Mouse (Mus musculus): ENCODE data around the gene Adprh. TPM values are rescaled to one million over a fixed set of nuclear protein-coding genes. Genes with fewer than 3 reads are reported as not detected.
"Not testable (repeated sequence)": the region's sequence is repeated elsewhere in the genome, so short reads cannot be mapped to it uniquely, and the experiment has no call there.

Gene Adprh
- total RNA-seq, 4 experiments from 2014 or later = 49.8 to 51.5 (median 50.1) TPM

DNA sequence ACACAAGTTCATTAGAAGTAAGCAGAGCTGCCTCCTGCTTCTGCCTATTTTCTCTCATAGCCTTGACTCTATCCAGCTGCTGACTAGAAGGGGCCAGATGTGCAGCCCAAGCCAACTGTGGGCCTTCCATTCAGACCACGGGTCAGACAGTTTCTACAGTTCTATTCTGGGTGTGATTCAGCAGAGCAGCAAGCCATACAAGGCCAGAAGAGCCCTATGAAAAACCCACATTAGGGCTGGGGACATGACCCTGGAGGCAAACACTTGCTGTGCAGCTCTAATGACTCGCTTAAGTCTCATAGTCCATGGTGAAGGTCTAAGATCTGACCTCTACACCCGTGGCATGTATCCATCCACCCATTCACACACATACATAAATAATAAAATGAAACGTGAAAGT is 13.6 kb upstream of the Adprh start:
- no peak for DNase-seq

DNA sequence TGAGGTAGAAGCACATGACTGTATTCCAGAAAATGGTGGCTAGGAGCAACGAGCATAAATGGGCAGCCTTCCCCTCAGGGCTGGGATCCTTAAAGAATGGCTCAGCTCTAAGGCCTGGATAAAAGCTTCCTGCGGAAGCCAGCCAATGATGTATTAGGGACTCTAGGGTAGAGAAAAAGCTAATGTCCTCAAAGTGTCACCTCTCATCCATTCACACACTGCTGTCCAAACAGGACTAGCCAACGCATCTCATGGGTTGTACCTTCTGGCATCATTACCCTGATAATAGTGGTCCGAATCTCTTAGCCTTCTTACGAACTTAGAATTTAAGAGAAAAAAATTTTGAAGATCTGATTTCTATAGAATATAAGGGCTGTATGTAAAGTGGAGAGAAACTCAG is 10.8 kb upstream of the Adprh start:
- DNase-seq = no peak

DNA sequence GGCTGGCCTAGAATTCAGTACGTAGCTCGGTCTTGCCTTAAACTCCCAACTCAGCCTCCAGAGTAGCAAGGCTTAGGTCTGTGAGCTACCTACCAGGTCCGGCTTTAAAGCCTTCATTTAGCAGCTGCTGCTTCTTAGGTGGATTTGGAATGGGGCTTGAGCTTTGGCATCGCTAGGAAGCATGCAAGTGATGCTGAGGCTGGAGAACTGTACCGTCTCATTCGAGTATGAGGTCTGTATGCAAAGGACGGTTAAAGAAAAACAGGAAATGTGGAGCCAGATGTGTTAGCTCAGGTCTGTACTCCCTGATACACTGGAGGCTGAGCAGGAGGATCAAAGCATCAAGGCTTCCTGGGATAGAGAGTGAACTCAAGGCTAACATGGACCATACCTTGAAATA is 9.7 kb upstream of the Adprh start:
- DNase-seq = no peak

DNA sequence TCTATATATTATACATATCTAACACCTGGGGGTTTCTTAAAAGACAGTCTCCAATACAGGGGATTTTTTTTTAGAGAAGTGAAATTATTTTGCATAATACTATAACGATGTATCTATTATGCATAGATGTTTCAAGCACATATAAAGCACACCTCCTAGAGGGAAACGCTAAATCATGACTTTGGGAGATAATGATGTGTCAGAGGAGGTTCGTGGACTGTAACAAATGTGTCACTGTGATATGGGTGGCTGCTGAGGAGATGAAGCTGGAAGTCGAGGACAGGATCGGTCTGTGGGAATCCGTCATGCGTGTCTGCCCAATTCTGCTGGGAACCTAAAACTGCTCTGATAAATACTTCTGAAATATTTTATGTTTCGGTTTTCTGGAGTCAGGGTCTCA is 9.2 kb upstream of the Adprh start:
- no peak for DNase-seq

DNA sequence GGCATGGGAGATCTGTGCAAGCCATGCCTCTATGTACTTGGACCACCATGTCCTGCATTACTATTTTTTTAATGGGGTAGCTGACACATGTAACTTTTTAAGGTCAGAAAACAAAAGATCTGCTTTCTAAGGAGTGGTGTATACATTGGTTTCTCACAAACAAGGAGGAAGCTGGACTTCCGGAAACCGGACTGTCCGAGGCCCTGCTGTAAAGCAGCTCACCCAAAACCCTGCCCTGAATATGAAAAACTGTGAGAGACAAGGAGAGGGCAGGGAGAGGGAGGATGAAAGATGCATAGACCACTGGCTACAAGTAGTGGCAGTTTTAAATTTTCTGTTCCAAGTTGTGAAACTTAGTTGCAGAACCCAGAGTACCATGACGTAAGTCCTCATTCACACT is 7.5 kb upstream of the Adprh start:
- no peak for DNase-seq

DNA sequence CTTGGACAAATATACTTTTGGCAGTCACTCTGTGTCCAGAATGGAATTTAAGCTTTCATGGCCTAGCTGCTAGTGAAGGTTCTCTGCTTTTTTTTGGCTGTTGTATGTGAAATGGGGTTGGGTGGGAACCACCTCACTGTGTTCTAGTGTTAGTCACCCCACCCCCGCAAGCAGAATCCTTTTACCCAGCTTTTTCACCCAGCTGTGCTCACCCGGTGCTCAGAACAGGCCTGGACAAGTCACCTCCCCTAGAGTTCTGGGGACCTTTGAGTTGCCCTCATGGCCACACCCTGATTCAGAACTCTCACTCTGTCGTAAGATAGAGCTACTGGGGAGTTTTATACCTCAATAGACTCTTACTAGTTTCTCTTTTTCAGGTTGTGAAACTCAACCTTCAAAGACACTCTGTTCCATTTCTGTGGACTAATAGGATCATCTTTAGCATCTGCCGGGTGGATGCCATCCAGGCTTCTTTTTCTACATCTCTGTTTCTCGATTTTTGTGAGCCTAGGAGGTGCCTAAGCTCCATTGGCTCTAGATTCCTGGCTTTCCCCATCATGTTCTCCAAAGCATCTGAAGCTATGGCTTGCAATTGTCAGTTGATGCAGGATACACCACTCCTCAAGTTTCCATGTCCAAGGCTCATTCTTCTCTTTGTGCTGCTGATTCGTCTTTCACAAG is 6.2 kb upstream of the Adprh start:
- DNase-seq = no peak

DNA sequence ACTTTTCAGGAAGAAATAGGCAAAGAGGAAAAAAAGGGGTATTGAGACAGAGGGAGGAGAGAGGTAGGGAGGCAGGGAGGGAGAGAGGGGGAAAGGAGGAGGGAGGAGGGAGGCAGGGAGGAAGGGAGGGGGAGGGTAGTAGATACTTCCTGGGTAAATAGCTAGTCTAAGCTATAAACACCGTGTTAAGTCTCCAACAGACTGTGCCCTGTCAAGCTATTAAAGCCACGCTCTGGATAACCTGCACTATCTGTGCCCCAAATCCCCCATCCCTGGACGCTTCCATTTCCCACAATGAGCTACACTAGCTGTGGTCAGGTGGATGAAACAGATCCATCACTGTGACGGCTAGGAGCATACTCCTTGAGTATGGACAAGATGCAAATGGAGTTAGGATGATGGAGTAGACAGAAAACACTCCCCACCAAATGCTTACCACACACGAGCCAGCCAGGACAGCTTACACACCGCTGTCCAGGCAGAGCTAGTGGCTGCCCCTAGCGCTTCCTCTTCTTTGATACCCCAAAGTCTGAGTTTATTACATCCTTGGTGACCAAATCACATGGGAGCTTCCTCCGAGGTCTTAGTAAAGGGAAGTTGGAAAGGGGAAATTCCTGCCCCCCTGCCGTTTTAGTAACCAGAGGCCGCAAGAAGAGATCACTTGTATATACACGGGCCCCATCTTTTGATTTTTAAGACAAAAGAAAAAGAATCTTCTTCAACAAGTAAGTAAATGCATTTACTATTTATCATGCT is 4.5 kb upstream of the Adprh start:
- DNase-seq = no peak

DNA sequence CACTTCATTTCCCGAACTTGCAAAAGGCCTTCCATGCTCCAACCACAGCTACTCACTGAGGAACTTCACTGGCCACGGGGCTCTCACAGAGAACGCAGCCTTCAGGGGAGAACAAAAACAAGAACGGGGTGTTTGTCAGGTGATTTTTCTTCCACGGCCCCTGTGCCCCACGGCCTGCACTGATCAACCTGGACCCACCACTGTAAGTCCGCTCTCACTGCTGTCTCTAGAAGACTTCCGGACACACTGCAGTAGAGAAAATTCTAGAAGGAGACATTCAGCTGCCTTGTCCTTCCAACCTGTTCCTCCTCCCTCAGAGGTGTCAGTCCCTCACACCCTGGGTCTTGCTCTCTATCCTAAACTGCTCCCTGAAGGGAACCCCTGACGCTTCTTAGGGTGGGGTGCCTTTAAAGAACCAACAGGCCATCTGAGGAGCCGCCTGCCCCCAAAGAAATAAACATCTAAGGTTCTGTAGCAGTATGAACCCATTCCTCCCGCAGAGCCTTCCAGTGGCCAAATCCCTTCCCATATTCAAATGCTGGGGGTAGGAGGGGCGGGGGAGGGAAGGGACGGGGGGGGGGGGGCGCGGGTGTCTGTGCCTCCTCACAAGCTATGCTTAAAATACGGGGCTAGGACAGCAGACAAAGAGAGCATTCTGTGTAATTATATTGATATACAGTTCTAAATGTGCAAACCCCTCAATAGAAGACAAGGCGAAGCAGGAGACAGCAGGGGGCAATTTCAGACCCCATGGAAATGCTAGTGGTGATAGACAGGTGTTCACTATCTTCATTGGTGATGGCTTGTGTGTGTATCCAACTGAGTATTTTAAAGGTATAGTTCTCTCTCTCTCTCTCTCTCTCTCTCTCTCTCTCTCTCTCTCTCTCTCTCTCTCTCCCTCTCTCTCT is 3.3 kb upstream of the Adprh start, which contains the start of gene Cd80:
Gene Cd80, plus strand, starts transcription at position 51 of the 908 bp plus-strand sequence.
- DNase-seq = no peak

DNA sequence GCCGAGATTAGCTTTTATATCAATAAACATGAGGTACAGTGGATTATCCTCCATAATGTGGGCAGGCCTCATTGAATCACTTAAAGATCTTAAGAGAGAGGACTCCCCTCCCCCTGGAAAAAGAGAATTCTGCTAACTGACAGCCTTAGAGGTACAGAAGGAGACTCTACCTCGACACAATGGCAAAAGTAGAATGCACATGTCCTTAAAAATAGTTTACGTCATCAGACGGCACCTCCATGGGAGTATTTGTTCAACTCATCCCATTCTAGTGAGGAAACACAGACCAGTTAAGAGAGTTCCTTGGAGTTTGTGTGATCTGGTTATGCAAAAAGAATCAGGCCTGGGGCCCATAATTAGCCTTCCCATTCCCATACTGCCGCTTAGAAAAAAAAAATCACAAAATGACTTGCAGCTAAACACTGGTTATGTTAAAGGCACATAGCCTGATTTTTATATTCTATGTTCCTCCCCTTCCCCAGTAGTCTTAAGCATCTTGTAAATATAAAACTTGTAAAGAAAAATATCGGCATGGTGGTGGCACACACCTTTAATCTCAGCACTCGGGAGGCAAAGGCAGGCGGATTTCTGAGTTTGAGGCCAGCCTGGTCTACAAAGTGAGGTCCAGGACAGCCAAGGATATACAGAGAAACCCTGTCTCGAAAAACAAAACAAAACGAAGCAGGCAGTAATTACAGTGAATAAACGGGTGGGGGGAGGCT is 2.2 kb upstream of the Adprh start:
- DNase-seq = no peak

DNA sequence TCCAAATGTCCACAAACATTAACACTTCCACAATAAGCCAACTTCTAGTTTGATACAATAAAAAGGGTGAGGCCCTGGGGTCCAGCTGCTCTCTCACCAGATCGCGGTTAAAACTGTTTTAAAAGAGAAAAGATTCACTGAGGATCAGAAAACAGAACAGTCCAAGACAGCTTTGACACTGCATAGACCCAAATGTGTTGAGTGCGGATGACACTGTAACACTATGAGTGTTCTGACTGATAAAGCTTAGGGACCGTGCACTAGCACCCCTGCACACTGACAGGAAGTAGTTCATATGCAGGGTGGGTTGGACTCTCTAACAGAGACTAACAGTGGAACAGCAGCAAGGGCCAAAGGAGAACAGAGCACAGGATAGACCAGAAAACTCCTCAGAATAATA is 1.4 kb upstream of the Adprh start:
- DNase-seq = no peak

DNA sequence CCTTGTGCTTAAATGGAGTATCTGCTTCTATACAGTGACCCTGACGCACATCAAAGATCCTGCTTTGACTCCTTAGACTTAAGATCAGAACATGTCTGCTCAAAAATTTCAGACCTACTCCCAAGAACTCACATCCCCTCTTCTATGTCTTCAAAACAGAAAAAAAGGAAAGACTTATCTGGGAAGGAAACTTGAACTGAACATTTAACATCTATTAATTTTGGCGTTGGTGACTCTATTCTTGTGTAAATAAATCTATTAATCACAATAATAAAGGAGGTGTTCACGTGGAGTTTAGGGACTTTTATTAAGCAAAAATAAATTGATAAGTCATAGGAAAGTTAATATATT is 675 bp upstream of the Adprh start:
- no peak for DNase-seq

DNA sequence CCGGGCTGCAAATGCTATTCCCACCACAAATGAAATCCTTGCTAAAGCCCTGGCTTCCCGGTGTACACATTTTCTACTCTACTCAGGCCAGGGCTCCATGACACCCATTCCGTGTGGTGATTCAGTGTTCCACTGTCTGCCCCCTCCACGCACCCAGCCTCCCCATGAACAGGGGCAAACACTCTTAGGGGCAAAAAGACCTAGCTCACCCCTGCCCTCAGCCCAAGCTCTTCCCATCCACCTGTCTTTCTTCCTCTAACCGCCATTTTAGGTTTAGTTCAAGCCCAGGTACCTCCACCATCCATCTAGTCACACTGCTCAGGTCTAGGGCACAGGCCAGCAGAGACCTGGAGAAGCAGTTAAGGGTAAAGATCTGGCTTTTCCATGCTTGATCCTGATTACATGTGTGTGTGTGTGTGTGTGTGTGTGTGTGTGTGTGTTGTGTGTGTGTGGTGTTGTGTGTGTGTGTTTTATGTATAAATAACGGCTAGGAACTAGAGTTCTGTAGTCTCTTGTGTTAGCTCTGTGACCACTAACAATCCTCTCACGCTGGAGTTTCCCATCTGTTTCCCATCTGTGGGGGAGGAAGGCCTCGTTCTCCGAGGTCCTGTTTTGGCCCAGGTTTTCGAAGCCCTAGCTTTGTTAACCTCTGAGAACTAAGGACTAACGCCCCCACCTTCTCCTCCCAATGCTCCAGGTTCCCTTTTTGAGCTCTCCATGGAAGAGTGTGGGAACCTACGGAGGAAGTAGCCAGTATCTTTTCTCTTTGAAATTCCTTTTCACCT is 890 bp downstream of the Adprh start:
- no peak for DNase-seq

DNA sequence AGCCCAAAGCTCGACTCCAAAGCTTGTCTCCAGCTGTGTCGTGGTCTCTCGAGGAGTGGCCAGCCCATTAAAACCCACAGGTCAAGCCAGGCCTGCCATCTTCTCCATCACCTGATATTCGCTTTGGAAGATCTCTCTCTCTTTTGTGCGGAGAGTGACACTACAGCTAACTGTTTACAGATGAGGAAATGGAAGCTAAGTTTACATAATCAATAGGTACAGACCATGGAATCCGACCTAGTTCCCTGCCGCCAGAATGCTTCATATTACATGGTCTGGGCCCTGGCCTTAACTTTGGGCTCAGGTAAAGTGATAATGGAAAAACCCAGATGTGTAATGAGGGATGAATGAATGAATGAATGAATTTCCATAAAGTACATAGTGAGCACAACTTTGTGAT is 1.8 kb downstream of the Adprh start:
- DNase-seq = no peak

DNA sequence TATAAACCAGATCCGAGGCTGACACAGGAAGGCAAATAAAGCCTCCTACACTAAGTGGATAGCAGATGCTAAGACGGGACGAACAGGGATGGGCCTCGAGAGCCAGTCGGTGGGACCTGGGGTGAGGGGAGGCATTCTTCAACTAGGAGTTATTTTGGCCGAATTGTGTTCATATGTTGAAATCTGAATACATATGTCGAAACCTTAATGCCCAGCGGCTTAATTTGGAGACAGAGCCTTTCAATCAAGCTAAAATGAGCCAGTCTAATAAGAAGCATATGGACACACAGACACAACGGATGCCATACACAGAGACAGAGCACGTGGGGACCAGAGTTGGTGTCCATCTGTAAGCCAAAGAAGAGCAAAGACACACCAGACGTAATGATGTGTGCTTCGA is 4.0 kb downstream of the Adprh start:
- no peak for DNase-seq

DNA sequence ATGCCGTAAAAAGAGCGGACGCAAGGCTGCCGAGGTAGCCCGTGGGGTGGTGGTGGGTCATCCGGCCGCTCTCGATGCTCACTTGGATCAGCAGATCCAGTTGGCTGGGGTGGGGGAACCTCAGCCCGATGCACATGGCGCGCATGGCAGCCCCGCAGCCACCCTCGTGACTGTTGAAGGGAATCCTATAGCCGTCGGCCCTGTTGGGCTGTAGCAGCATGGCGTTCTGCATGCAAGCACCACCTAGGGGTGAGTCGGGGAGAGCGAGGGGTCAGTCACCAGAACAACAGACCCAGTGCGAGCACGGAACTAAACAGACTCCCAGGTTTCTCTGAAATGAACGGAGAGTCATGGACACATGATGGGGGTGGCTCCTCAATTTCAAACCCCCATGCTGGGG is 5.1 kb downstream of the Adprh start:
- no peak for DNase-seq

DNA sequence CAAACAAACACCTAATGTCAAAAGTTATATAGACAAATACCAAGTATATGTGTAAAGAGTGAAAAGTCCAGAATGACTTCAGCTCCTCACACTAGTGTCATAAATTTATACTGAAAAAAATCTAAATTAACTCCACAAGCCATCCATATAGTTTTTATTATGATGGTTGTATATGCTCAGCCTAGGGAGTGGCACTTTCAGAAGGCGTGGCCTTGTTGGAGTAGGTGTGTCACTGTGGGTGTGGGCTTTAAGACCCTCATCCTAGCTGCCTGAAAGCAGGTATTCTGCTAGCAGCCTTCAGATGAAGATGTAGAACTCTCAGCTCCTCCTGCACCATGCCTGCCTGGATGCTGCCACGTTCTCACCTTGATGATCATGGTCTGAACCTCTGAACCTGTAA is 6.4 kb downstream of the Adprh start:
- DNase-seq = not testable (repeated sequence)

DNA sequence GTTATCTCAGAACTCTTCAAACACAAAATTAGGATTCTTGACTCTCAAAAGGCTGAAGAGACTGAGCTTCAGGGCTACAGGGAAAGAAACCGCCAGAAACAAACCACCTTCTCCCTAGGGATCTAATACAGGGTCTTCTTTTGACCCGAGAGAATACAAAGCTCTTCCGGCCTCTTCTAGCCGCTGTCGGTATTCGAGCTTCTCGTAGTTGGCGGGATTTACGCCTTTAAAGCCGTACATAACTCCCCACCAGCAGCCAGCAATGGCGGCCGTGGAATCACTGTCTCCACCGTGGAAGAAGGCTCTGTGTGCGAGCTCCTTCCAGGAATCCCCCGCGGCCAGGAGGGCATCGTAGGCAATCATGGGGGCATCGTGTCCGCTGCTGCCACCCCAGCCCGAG is 6.9 kb downstream of the Adprh start:
- no peak for DNase-seq

DNA sequence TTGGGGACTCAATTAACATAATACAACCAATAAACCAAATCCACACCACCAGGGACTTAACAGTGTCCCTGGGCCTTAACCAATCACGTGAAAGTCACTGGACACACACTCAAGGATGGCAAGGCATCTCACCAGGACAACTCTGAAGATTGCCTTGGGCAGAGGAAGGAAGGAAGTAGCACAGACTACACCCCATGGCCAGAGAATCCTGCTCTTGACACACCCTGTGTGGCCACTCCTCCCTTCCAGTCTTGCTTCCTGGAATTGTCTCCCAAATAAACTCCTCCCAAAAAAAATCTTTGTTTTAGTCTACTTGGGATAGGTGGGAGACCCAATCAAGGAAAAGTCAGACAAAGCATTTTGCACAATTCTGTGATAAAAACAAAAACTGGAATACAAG is 7.5 kb downstream of the Adprh start:
- no peak for DNase-seq

DNA sequence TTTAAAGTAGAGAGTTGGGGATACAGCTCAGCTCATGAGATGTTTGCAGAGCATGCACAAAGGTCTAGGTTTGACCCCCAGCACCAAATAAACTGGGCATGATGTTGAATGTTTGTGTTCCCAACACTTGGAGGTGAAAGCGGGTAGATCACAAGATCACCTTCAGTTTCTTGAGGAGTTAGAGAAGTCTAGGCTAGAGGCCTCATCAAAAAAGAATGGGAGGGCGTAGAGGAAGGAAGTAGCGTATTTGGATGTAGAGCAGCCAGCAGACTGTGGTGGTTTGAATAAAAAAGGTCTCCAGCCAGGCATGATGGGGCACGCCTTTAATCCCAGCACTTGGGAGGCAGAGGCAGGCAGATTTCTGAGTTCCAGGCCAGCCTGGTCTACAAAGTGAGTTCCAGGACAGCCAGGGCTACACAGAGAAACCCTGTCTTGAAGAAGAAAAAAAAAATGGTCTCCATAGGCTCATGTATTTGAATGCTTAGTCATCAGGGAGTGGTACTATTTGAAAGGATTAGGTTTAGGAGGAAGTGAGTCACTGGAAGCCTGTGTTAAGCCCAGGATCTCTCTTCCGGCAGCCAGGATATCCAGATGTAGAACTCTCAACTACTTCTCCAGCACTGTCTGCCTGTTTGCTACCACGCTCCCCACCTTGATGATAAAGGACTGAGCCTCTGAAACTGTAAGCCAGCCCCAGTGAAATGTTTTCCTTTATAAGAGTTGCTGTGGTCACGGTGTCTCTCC is 8.6 kb downstream of the Adprh start:
- no peak for DNase-seq

DNA sequence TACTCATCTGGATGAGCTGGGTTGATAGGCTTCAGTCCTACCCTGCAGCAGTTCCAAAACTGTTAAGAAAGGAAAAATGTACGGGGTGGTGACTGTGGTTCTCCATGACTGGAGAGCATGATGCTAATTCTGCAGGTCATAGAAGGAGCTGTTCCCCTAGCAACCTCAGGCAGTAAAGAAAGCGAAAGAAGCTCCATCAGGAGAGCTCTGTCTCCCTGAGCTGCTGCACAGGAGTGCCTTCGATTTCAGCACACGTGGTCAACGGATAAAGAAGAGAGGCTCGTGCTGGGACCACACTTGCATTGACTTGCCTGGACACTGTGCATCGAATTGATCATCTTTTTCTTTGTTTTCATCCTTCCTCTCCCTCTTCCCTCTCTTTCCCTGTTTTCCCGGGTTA is 10.3 kb downstream of the Adprh start:
- no peak for DNase-seq

DNA sequence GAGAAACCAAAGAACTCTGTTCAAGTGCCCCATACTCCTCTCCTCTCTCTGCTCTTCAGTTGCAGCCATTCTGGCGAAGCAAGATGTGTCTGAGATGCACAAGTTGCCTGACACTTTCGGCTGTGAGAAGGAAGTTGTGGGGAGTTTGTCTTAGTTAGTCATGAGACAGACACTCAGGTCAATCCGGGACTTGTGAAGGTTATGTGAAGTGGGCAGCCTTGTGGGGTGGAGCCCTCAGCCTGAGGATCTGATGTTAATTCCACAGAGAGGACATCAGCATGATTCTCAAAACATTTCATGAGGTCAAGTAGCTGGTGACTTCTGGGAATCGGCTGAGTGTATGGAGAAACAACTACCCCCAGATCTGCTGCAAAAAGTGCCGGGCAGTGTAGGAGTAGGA is 10.9 kb downstream of the Adprh start:
- no peak for DNase-seq

Measured in adrenal gland, adult 8-10 months (tissue).